Mouse (Mus musculus): ENCODE results near the gene Gm10638. TPM values are rescaled to one million over a fixed set of nuclear protein-coding genes. Genes with fewer than 3 reads are reported as not detected.

Gm10638 gene
- polyA plus RNA-seq (2011; ENCODE audit: insufficient read depth, insufficient read length, low replicate concordance, missing spikeins): not detected in 2 replicates

DNA sequence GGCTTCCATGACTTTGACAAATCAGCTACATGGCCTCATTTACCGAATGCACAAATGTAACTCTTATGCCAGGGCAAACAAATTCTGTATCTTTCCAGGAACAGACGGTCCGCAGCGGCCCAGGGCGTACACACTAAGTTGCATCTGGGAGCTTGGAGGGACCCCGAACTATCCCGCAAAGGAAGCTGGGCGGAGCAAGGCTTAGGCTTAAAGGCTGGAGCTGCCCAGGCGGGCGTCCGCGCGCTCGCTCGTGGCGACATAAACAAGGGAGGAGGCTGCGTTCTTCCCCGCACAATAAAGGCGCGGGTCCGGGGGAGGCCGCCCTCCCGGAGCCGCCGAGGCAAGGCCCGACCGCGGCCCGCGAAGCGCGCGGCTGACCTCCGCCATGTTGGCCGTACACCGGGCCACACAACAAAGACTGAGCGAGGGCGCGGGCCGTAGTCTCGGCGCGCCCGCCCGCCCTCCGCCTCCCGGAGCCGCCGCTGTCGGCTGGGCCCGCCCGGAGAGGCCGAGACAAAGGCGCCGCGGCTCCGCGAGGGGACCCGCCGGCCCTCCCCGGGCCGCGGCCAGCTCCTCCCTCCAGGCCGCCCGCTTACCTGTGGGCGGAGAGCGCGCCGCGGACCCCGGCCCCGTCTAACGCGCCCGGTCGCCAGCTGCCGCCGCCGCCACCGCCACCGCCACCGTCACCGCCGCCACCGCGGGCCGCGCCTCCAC is at the start of gene Gm10638, which contains the start of gene Siah1a:
Gm10638 (plus strand) TSS at position 479 of the 714 bp plus-strand sequence.
Siah1a (minus strand) TSS at position 714 of the 714 bp plus-strand sequence.
- no peaks in the 10 kb centered on the region; the same call in 1 of the 2 replicates for H3K4me1 ChIP-seq (ENCODE audit: control insufficient read depth, insufficient read depth, low read length)
- peak within 1 kb of the TSS; percentile 78 for H3K4me3 ChIP-seq (replicated peaks; ENCODE audit: control insufficient read depth, low read depth, low read length)
- WGBS: under 1% methylated on average over 66 of the region's 88 CpGs
- H3K27ac ChIP-seq (ENCODE audit: control insufficient read depth, insufficient read depth, low read depth, low read length, poor library complexity): peak within 1 kb of the TSS; percentile 93
- TF ChIP-seq CTCF (IDR thresholded peaks at IDR 0.05; ENCODE audit: control insufficient read depth, insufficient read depth, low read length) (no peak), POLR2A (IDR thresholded peaks at IDR 0.05; ENCODE audit: borderline replicate concordance, control insufficient read depth, low read depth, low read length) (no peak)

- 81% methylated on average over 2 of the region's 2 CpGs for WGBS
- Histone ChIP-seq H3K27ac (ENCODE audit: control insufficient read depth, insufficient read depth, low read depth, low read length, poor library complexity) (no peak overlapping the region), H3K4me3 (replicated peaks; ENCODE audit: control insufficient read depth, low read depth, low read length) (no peak overlapping the region), H3K4me1 (ENCODE audit: control insufficient read depth, insufficient read depth, low read length) (peaks cover 1% of the 10 kb centered on the region; the same call in 1 of the 2 replicates)
- no peak for TF ChIP-seq POLR2A (IDR thresholded peaks at IDR 0.05; ENCODE audit: borderline replicate concordance, control insufficient read depth, low read depth, low read length)
- no peak for TF ChIP-seq CTCF (IDR thresholded peaks at IDR 0.05; ENCODE audit: control insufficient read depth, insufficient read depth, low read length)
Measured at GRCm38 (mm10) chr8:86695703-86696102, 49.8 kb upstream of the Gm10638 start.

- 84% methylated on average over 1 of the region's 1 CpGs for WGBS
- H3K4me1 ChIP-seq (ENCODE audit: control insufficient read depth, insufficient read depth, low read length): peaks cover 1% of the 10 kb centered on the region; the same call in 1 of the 2 replicates
- TF ChIP-seq CTCF (IDR thresholded peaks at IDR 0.05; ENCODE audit: control insufficient read depth, insufficient read depth, low read length) (no peak), POLR2A (IDR thresholded peaks at IDR 0.05; ENCODE audit: borderline replicate concordance, control insufficient read depth, low read depth, low read length) (no peak)
- no peak overlapping the region for H3K4me3 ChIP-seq (replicated peaks; ENCODE audit: control insufficient read depth, low read depth, low read length)
- H3K27ac ChIP-seq (ENCODE audit: control insufficient read depth, insufficient read depth, low read depth, low read length, poor library complexity): no peak overlapping the region
Measured at GRCm38 (mm10) chr8:86698811-86699421, 46.6 kb upstream of the Gm10638 start.

DNA sequence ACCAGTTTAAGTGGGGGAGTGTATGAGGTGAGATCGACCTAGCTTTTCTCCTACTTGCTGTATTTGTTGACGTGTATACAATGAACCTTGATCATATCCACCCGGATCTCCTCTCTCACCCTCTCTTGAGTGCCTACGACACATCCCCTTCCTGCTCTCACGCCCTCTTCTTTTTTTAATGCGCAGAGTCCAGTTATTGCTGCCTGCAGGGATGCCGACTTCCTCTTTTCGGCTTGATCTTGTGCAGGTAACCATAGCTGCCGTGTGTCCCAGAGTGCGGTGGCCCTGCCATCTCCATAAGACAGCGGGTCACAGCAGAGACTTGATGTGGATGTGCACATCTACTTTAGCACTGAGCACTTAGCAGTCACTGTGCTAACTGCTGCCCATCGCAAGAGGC is 46.0 kb upstream of the Gm10638 start:
- Histone ChIP-seq H3K4me3 (replicated peaks; ENCODE audit: control insufficient read depth, low read depth, low read length) (no peak overlapping the region), H3K4me1 (ENCODE audit: control insufficient read depth, insufficient read depth, low read length) (peaks cover 1% of the 10 kb centered on the region; the same call in 1 of the 2 replicates), H3K27ac (ENCODE audit: control insufficient read depth, insufficient read depth, low read depth, low read length, poor library complexity) (no peak overlapping the region)
- 35% methylated on average over 12 of the region's 12 CpGs for WGBS
- TF ChIP-seq POLR2A (IDR thresholded peaks at IDR 0.05; ENCODE audit: borderline replicate concordance, control insufficient read depth, low read depth, low read length): no peak
- no peak for TF ChIP-seq CTCF (IDR thresholded peaks at IDR 0.05; ENCODE audit: control insufficient read depth, insufficient read depth, low read length)

- no peak overlapping the region for H3K4me3 ChIP-seq (replicated peaks; ENCODE audit: control insufficient read depth, low read depth, low read length)
- H3K4me1 ChIP-seq (ENCODE audit: control insufficient read depth, insufficient read depth, low read length): peaks cover 1% of the 10 kb centered on the region; the same call in 1 of the 2 replicates
- WGBS: 68% methylated on average over 3 of the region's 3 CpGs
- TF ChIP-seq POLR2A (IDR thresholded peaks at IDR 0.05; ENCODE audit: borderline replicate concordance, control insufficient read depth, low read depth, low read length) (no peak), CTCF (IDR thresholded peaks at IDR 0.05; ENCODE audit: control insufficient read depth, insufficient read depth, low read length) (no peak)
- no peak overlapping the region for H3K27ac ChIP-seq (ENCODE audit: control insufficient read depth, insufficient read depth, low read depth, low read length, poor library complexity)
Measured at GRCm38 (mm10) chr8:86702453-86702852, 43.0 kb upstream of the Gm10638 start.

DNA sequence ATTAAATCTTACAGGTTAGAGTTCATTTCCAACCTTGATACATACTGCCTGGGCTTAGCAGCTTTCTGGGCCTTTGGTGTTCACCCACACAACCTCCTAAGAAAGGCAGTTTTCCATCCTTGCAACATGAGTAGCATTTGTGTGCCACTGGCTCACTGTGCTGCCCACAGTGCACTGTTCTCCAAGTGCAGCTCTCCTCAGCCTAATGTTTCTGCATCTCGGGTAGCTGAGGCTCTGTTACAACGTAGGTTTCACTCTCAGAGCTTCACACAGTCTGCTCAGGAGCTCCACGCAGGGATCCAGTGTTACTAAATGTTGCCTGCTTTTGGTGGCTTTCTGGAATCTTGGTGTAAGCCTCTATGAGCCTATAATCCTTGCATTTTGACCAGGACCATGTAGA is 40.2 kb upstream of the Gm10638 start:
- H3K4me3 ChIP-seq (replicated peaks; ENCODE audit: control insufficient read depth, low read depth, low read length): no peak overlapping the region
- peaks cover 3% of the 10 kb centered on the region; the same call in 1 of the 2 replicates for H3K4me1 ChIP-seq (ENCODE audit: control insufficient read depth, insufficient read depth, low read length)
- TF ChIP-seq CTCF (IDR thresholded peaks at IDR 0.05; ENCODE audit: control insufficient read depth, insufficient read depth, low read length) (no peak), POLR2A (IDR thresholded peaks at IDR 0.05; ENCODE audit: borderline replicate concordance, control insufficient read depth, low read depth, low read length) (no peak)
- no peak overlapping the region for H3K27ac ChIP-seq (ENCODE audit: control insufficient read depth, insufficient read depth, low read depth, low read length, poor library complexity)
- 88% methylated on average over 3 of the region's 3 CpGs for WGBS

GRCm38 (mm10) chr8:86706756-86707155 is 38.7 kb upstream of the Gm10638 start:
- H3K27ac ChIP-seq (ENCODE audit: control insufficient read depth, insufficient read depth, low read depth, low read length, poor library complexity): no peak overlapping the region
- 74% methylated on average over 5 of the region's 5 CpGs for WGBS

DNA sequence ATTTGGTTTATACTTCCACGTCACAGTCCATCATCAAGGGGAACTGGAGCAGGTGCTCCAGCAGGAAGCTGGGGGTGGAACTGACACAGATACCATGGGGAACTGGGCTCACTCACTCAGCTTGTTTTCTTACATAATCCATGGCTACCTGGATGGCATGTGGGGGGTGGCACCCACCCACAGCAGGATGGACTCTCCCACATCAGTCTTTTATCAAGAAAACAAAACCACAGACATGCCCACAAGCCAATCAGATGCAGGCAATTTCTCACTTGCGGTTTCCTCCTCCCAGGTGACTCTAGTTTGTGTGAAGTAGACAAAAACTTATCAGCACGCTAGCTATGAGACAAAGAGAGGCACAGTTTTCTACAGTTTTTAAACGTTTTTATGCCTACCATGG is 37.6 kb upstream of the Gm10638 start:
- WGBS: 8% methylated on average over 4 of the region's 4 CpGs
- no peak overlapping the region for H3K4me3 ChIP-seq (replicated peaks; ENCODE audit: control insufficient read depth, low read depth, low read length)
- H3K4me1 ChIP-seq (ENCODE audit: control insufficient read depth, insufficient read depth, low read length): peaks cover 3% of the 10 kb centered on the region; the same call in 1 of the 2 replicates
- no peak overlapping the region for H3K27ac ChIP-seq (ENCODE audit: control insufficient read depth, insufficient read depth, low read depth, low read length, poor library complexity)
- TF ChIP-seq CTCF (IDR thresholded peaks at IDR 0.05; ENCODE audit: control insufficient read depth, insufficient read depth, low read length): no peak
- no peak for TF ChIP-seq POLR2A (IDR thresholded peaks at IDR 0.05; ENCODE audit: borderline replicate concordance, control insufficient read depth, low read depth, low read length)

More at GRCm38 (mm10) chr8:86706756-86707155, 38.7 kb upstream of the Gm10638 start:
- Histone ChIP-seq H3K4me3 (replicated peaks; ENCODE audit: control insufficient read depth, low read depth, low read length) (no peak overlapping the region), H3K4me1 (ENCODE audit: control insufficient read depth, insufficient read depth, low read length) (peaks cover 3% of the 10 kb centered on the region; the same call in 1 of the 2 replicates)
- TF ChIP-seq POLR2A (IDR thresholded peaks at IDR 0.05; ENCODE audit: borderline replicate concordance, control insufficient read depth, low read depth, low read length): no peak
- no peak for TF ChIP-seq CTCF (IDR thresholded peaks at IDR 0.05; ENCODE audit: control insufficient read depth, insufficient read depth, low read length)

Data from bone marrow, adult 2 months (tissue).